In genomic region chr1:77521640-77522539, GRCm38 (mm10) we compare ENCODE assay signal across 10 mouse cellular contexts. TPM values are rescaled to one million over a fixed set of nuclear protein-coding genes. Genes with fewer than 3 reads are reported as not detected.
DNase-seq lines count a peak whose midpoint lies in the region; ATAC-seq lines count a peak whose summit lies in the region.
"Had no signal": no experiment of that assay in that cellular context is flagged by ENCODE, and none has a peak within 500 bp of the region (broad histone marks: within the 10 kb centered on the region; RNA-seq: fewer than 3 reads in every experiment).

No protein-coding gene starts in this region.

- H3K27ac ChIP-seq in forebrain, embryonic 10.5 days, result peak overlapping the region; percentile 67
- peak overlapping the region; percentile 29 for H3K27ac ChIP-seq in hindbrain, embryonic 14.5 days
- no peak overlapping the region for H3K27ac ChIP-seq in neural tube, embryonic 12.5 days

- H3K4me3 ChIP-seq in forebrain, embryonic 10.5 days, result peak overlapping the region; percentile 30
- H3K4me3 ChIP-seq in hindbrain, embryonic 14.5 days (replicated peaks; ENCODE audit: low read length), result no peak overlapping the region
- no peak overlapping the region for H3K4me3 ChIP-seq in neural tube, embryonic 12.5 days

- peak; percentile 43; the same call in 1 of the 2 replicates for ATAC-seq in hindbrain, embryonic 14.5 days (ENCODE audit: low FRiP score)
- no peak for ATAC-seq in neural tube, embryonic 12.5 days (ENCODE audit: low FRiP score, low read depth)

- peak; percentile 51 to 52 for DNase-seq in layer of hippocampus, adult 8-10 months (ENCODE audit: low spot score in 2 of 2)
- DNase-seq in layer of hippocampus, postnatal 25 days (ENCODE audit: extremely low spot score in 1 of 2, low spot score in 1 of 2), result no peak
- no peak for DNase-seq in forebrain, embryonic 10.5 days (ENCODE audit: extremely low spot score, low spot score)
- DNase-seq in hindbrain, embryonic 14.5 days (ENCODE audit: low spot score), result no peak
- no peak for DNase-seq in gastrocnemius, adult 8-10 months (ENCODE audit: low spot score in 2 of 2)
- DNase-seq in right cerebral cortex, postnatal 14 days, result no peak
- DNase-seq: lung, postnatal 10 days; spleen, adult 18-20 months; thymus, postnatal 25 days had no signal

- 15% methylated on average over 15 of the region's 17 CpGs for WGBS in forebrain, embryonic 10.5 days
- 10% methylated on average over 17 of the region's 17 CpGs for WGBS in hindbrain, embryonic 14.5 days
- 18% methylated on average over 17 of the region's 17 CpGs for WGBS in neural tube, embryonic 12.5 days

- peaks cover 46% of the 10 kb centered on the region for H3K27me3 ChIP-seq in forebrain, embryonic 10.5 days (ENCODE audit: poor library complexity, severe bottlenecking)
- H3K27me3 ChIP-seq in hindbrain, embryonic 14.5 days (ENCODE audit: control insufficient read depth, insufficient read depth, low read length), result no peaks in the 10 kb centered on the region
- no peaks in the 10 kb centered on the region for H3K27me3 ChIP-seq in neural tube, embryonic 12.5 days (replicated peaks)

- H3K4me2 ChIP-seq in hindbrain, embryonic 14.5 days (replicated peaks), result peak overlapping the region; percentile 35
- peak overlapping the region; percentile 43 for H3K4me2 ChIP-seq in neural tube, embryonic 12.5 days (replicated peaks)

- H3K9me3 ChIP-seq in forebrain, embryonic 10.5 days, result no peaks in the 10 kb centered on the region
- H3K9me3 ChIP-seq in hindbrain, embryonic 14.5 days (ENCODE audit: control insufficient read depth, low read length), result no peaks in the 10 kb centered on the region
- H3K9me3 ChIP-seq in neural tube, embryonic 12.5 days, result no peaks in the 10 kb centered on the region

- H3K4me1 ChIP-seq in forebrain, embryonic 10.5 days, result peaks cover 25% of the 10 kb centered on the region
- peaks cover 15% of the 10 kb centered on the region for H3K4me1 ChIP-seq in hindbrain, embryonic 14.5 days (replicated peaks; ENCODE audit: control insufficient read depth, insufficient read depth, low read length)
- H3K4me1 ChIP-seq in neural tube, embryonic 12.5 days, result peaks cover 9% of the 10 kb centered on the region

- H3K9ac ChIP-seq in hindbrain, embryonic 14.5 days, result peak overlapping the region; percentile 5; the same call in 1 of the 2 replicates
- no peak overlapping the region for H3K9ac ChIP-seq in neural tube, embryonic 12.5 days

- no peaks in the 10 kb centered on the region for H3K36me3 ChIP-seq in forebrain, embryonic 10.5 days (replicated peaks)
- no peaks in the 10 kb centered on the region for H3K36me3 ChIP-seq in hindbrain, embryonic 14.5 days (replicated peaks; ENCODE audit: control insufficient read depth, insufficient read depth)
- no peaks in the 10 kb centered on the region for H3K36me3 ChIP-seq in neural tube, embryonic 12.5 days

RNA-seq across cellular contexts. Expression of gene Epha4, which starts 7.0 kb away (rescaled TPM):
- 100 to 1,000 TPM; 267 to 285 (median 281) TPM for total RNA-seq in layer of hippocampus, adult 8-10 months (2022)
- total RNA-seq in layer of hippocampus, postnatal 25 days (2021), result 100 to 1,000 TPM; 291 to 351 TPM
- 22.9 and 25.9 TPM in 2 replicates for polyA plus RNA-seq in forebrain, embryonic 10.5 days (2016; fragmentation: Nextera tagmentation; extraction: Ambion mirVana)
- polyA plus RNA-seq in hindbrain, embryonic 14.5 days (2014; fragmentation: Nextera tagmentation; extraction: Ambion mirVana), result 49.3 and 50.0 TPM in 2 replicates
- 27.9 and 31.6 TPM in 2 replicates for polyA plus RNA-seq in neural tube, embryonic 12.5 days (2016; fragmentation: Nextera tagmentation; extraction: Ambion mirVana)
- 1 to 10 TPM; 1.1 to 1.4 (median 1.2) TPM for total RNA-seq in gastrocnemius, adult 8-10 months (2022)

Comparison
In these comparisons a context has a peak if more than half of its experiments do, and no peak if none do; other contexts are left out.
1. DNase-seq: peak in layer of hippocampus, adult 8-10 months (2 of 2); none in layer of hippocampus, postnatal 25 days (0 of 2), forebrain, embryonic 10.5 days (single experiment), hindbrain, embryonic 14.5 days (single experiment), gastrocnemius, adult 8-10 months (0 of 2) and right cerebral cortex, postnatal 14 days (single experiment).
2. RNA of gene Epha4, which starts 7.0 kb away (total RNA-seq): 291 to 351 TPM in layer of hippocampus, postnatal 25 days and 267 to 285 TPM in layer of hippocampus, adult 8-10 months; 1.1 to 1.4 TPM in gastrocnemius, adult 8-10 months; every median in the first group is over 100 times any median in the second.